Mouse (Mus musculus) ovary, postnatal 10 days (tissue): ENCODE measurements around the gene Inhbe.

Source experiments
- DNase-seq: peaks from one replicate; pipeline ENCODE4 v3.0.0; 2022; ENCODE audit warnings: low spot score

Inhbe gene

DNA sequence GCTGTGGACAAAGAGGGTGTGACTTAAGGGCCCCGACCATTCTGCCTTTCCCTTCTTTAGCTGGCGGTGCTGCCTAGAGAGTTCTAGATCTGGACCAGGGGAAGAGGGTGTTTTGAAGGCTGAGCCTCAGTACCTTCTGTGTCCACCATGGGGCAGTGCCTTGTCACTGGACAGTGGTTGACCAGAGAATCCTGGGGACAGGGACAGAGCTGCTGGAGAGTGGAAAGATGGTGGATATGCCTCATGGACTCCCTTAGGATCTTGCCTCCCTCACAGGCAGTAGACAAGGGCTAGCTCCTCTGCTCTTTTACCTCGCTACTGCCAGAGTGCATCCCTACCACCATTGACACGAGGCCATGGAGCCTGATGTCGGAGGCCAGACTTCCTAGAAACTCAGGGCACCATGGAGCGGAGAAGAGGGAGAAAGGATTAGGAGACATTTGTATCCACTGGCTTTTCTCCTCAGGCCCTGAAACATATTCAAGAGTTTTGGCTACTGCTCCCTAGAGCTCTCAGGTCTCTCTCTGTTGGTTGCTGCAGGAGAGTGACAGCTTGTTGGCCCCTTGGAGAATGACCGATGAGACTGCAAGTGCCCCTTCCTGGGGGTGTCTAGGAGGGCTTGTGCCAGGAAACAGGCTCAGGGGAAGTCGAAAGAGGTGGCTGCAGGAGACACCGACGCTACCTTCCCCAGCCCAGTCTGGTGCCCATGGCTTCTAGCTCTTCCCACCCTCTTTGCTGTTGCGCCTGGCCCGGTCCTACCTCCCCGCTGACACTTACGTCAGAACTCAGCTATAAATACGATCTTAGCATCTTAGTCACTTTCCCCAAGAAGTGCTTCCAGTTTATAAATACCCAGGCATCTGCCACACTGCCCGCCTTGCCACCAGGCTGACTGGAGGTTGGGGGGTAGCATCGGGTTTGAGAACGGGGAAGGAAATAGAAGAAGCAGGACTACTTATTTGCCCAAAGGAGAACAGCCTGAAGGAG lies at the start of gene Inhbe:
TSS of gene Inhbe (minus strand) at position 503 of the 987 bp plus-strand sequence.
- no peak for DNase-seq

DNA sequence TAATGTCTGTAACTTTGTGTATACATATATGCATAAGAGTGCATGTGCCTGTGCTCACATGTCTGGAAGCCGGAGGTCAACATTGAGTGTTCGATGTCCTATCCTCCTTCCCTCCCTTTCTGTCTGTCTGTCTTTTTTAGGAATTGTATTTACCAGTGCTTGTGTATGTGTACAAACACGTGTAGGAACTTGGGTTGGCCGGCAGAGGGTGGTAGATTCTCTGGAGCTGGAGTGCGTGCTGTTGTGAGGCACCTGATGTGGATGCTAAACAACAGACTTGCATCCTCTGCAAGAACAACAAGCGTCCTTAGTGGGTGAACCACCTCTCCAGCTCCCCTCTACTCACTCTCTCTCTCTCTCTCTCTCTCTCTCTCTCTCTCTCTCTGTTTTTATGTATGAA lies 37.6 kb upstream of the Inhbe start:
- no peak for DNase-seq

DNA sequence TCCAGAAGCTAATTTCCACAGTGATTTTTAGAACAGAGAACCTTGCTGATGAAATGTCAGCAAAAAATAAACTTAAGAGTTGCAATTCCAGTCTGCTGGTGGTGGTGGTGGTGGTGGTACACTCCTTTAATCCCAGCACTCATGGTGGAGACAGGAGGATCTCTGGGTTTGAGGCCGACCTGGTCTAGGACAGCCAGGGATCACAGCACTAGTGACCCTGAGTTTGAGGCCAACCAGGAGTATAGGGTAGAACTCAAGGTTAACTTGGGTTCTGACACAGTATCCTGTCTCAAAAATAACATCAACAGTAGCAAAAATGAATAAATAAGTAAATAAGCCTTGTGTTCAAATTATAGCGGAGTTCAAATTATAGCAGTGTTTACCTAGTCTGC lies 27.5 kb upstream of the Inhbe start:
- DNase-seq, result no peak

DNA sequence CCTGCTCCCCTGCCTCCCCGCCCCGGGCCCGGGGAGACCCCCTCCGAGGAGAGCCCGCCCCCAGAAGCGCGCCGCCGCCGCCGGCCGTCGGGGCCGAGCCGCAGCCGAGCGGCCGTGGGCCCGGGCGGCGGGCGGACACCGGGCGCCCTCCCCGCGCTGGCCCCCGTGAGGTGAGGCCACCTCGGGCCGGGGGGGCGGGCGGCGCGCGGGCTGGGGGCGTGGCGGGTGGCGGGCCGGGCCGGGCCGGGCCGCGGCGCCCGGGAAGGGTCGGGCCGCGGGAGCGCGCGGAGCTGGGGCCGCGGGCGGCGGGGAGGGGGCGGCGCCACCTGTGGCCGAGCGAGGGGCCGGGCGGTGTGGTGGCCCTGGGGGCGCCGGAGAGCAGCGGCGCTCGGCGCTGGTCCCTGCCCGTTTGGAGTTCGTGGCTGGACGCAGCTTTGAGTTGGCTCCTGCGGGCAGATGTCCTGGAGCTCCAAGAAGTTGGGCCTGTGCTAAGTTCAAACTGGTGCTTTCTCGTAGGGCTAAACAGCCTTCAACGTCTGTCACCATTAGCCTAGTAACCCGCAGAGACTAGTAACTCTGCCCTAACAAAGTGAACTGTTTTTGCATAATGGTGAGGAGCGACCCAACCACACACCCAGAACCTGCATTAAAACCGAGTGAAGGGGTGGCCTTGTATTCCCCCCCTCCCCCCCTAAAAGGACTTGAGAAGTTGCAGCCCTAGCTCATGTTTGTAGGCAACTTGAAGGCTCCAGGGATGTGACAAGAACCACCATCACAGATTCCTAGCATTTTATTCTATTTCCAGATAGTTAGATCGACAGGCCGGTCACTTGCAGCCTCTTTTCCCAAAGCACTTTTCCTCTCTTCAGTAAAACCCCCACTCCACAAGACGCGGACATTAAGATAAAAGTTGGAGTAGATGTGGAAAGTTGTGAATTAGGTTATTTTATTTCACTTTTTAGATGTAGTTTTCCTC lies 26.8 kb upstream of the Inhbe start:
- peak; percentile 42 for DNase-seq

DNA sequence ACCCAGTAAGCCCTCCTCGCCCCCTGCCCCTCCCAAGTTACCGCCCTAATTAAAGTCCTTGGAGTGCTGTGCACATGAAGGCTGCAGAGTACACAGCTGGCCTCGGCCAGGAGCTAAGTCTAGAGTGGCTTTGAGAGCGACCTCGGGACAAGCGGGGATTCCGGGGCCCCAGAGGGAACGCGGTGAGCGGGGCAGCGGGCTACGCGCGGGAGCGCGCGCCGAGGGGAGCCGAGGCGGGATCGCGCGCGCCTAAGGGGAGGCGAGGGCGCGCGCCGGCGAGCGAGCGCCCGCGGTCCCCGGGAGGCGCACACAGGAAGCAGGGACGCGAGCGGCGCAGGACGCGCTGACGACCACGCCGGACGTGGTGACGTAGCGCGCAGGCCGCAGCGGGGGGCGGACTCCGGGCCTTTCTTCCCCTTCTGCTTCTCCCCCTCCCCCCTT lies 26.1 kb upstream of the Inhbe start, which contains the start of gene R3hdm2:
TSS of gene R3hdm2 (plus strand) at position 77 of the 441 bp plus-strand sequence.
- DNase-seq, result peak; percentile 65

DNA sequence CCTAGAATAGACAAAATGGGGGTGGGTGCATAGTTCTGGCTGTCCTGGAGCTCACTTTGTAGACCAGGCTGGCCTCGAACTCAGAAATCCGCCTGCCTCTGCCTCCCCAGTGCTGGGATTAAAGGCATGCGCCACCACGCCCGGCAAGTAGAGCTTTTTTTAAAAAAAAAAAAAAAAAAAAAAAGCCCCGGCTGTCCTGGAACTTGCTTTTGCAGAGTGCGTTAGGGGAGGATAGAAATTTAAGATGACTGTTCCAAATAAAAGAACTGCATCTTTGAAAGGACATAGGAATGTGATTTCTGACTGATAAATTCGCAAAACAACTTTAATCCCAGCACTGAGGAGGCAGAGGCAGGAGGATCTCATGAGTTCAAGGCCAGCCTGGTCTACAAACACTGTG lies 25.4 kb upstream of the Inhbe start:
- no peak for DNase-seq

DNA sequence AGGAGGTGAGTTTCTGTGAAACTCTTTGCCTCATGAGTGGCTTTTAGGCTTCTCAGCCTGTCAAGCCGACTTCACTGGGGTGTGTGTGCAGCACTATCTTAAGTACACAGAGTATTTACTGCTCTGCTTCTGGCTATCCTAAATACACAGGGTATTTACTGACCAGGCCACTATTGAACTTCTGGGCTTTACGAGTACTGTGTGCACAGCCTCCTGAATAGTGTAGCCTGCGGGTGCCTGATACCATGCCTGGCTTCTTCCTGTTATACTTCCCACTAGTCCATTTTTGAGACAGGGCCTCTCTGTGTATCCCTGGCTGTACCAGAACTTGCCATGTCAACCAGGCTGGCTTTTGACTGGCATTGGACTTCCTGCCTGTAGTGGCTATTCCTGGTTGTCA lies 23.5 kb upstream of the Inhbe start:
- DNase-seq, result no peak

DNA sequence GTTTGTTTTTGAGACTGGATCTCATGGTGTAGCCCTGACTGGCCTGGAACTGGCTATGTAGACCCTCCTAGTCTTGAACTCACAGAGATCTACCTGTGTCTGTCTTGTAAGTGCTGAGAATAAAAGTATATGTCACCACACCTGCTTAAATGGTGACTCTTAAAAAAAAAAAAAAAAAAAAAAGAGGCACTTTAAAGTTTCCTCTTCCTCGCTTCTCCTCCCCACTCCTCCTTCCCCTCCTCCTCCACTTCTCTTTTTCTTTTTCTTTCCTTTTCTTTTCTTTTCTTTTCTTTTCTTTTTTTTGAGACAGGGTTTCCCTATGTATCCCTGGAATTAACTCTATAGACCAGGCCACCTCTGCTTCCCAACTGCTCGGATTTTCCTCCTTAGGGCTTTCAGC lies 16.8 kb upstream of the Inhbe start:
- DNase-seq, result no peak

DNA sequence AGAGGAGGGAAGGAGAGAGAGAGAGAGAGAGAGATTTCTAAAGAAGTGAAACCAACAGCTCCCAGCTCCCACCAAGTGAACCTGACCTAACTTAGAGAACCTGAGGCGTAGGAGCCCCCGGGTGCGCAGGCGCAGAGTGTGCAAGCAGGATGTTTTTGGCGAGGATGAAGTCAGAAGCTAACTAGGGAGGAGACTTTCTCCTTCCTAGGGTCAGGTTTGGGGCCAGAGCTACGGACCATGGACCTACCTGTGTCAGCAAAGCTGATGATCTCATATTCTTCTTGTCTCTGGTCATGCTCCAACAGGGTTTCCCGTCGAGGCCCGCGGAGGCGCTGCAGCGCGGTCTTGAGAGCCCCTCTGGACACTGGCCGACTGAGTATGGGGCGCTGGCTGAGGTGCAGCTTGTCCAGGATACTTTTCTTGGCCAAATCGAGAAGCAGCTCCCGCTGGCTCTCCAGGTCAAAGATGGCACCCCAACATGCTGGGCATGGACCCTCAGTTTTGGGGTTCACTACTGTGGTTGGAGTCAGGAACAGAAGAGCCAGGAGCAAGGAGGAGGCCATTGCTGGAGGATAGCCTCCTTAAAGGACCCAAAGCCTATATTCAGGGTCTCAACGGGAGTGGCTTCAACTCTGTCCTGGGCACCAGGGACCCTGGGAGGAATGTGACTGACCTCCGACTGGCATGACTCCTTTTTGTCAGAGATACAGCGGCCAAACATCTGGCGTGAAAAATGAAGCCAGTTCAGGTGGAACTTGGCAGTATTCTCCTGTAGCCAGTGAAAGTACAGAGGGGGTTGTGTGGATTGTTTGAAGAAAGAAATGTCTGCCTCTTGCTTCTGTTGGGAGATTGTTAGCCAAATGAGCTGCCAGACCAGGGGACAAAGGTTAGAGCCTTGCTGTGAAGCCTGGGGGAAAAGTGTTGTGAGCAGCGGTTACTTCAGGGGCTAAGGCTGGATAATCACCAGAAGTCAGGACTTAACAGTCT lies 15.9 kb upstream of the Inhbe start, which contains the start of gene Inhbc:
TSS of gene Inhbc (minus strand) at position 598 of the 987 bp plus-strand sequence.
- DNase-seq, result no peak

DNA sequence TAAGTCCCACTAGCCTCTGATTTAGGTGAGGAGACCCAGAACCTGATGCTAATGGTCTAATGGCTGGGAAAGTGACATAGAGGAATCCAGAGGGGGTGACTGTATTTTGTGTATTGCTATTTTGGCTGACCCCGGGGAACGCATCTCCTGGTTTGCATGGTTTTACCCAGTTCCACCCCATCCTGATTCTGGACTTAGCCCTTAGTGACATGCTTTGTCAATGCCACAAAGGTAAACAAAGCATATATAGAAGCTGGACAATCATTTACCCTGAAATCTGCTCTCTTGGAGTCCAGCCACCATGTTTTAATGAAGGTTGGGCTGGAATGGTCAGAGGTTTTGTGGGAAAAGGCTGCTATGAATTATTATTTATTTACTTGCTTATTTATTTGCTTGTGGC lies 14.1 kb upstream of the Inhbe start:
- no peak for DNase-seq

DNA sequence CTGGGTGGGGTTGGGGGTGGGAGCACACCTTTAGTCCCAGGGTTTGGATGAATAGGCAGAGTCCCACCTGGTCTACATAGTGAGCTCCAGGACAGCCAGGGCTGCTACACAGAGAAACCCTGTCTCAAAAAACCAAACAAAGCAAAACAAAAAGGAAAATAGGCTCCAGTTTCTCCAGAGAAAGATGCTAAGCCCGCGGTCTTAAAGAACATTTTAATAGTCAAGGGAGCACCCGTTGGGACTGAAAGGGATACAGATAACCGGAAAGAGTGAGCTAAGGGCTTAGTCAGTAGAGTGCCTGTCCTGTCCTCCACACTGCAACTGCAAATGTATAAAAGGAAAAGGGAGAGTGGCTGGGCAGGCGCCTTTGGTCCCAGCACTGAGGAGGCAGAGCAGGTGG lies 12.9 kb upstream of the Inhbe start:
- no peak for DNase-seq

DNA sequence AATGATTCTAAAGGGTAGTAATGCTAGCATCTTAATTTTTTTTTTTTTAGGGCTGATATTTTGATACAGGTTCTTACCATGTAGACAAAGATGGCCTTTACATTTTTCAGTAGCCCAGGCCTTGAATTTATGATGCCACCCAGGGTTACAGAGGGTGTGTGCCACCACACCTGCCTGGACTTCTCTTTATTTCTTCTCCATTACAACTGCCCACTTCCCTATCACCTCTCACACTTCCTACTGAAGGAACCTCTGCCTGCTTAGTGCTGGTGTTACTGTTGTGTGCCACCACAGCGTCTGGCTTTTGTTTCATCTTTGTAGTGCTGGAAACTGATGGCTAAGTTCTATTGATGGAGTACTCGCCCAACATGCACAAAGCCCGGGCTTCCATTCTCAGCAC lies 6.5 kb upstream of the Inhbe start:
- no peak for DNase-seq

DNA sequence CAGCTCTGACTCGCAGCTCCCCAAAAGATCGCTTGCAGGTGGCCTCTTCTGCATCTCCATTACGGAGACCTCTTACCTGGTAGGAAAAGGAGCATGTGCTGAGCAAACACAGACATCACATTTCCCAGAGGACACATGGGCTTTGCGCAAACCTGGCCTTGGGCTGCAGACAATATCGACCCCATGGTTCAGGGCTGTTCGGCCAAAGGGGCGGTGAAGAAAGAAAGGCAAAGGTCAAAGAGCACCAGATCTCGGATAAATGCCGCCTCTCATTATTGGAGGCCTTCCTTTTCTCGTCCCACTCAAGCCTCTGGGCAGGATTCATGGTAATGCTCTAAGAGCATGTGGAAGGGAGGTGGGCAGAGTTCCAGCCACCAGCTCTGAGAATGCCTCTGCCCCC lies 1.1 kb upstream of the Inhbe start:
- no peak for DNase-seq

DNA sequence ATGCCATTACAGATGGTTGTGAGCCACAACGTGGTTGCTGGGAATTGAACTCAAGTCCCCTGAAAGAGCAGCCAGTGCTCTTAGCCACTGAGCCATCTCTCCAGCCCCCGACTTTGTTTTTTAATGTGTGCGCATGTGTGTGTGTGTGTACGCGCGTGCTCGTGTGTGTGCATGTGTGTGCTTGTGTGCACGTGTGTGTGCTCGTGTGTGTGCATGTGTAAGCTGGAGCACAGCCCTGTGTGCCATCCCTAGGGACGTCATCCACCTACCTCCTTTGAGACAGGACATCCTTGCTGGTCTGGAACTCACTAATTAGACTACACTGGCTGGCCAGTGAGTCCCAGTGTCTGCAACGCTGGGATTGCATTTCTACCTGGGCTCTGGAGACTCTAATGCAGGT lies 1.4 kb downstream of the Inhbe start:
- DNase-seq, result no peak

DNA sequence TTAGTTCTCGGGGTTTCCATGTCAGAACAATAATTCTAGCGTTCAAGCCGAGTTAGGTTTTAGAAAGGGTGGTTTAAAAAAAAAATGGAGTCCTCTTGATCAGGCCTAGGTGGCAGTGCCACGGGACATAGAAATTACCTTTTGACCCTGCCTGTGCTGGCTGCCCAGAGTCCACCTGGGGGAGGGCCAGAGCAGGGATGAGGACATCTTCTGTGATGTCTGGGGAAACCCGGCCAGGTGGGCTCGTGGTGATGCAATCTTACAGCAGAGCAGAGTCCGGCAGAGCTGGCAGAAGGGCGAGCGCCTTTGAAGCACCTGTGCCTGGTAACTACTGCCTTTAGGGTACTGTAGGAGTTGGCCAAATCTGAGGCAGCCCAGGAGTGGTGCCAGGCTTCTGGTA lies 2.0 kb downstream of the Inhbe start:
- no peak for DNase-seq

DNA sequence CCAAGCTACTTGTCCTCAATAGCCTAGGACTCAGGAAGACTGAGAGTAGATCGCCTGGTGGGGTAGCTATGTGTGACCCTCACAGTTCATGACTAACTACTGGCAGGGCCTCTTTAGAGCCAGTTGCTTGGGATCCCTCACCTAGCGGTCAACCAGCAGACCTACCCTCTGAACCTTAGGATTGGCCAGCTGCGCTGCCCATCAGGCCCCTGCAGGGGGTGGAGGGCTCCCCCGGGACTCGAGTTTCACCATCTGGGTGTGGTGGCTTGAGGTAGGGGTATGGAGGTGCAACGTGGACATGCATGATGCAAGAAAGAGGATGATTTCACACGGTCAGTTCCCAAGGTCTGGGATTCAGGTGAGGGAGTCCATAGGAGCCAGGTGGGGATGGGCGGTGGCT lies 2.5 kb downstream of the Inhbe start:
- DNase-seq, result no peak

DNA sequence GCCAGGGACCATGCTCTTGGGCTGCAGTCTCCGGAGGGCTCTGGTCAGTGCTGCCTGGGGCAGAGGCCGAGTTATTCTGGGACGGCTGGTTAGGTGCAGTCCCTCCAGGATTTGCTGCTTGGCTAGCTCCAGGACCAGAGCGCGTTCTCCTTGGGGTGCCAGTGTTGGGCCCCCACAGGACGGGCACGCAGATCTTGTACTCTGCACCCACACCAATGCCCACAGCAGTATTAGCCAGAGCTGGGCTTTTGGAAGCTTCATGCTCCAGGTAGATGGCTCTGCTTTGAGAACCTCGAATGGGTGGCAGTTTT lies 3.0 kb downstream of the Inhbe start:
- DNase-seq, result no peak

DNA sequence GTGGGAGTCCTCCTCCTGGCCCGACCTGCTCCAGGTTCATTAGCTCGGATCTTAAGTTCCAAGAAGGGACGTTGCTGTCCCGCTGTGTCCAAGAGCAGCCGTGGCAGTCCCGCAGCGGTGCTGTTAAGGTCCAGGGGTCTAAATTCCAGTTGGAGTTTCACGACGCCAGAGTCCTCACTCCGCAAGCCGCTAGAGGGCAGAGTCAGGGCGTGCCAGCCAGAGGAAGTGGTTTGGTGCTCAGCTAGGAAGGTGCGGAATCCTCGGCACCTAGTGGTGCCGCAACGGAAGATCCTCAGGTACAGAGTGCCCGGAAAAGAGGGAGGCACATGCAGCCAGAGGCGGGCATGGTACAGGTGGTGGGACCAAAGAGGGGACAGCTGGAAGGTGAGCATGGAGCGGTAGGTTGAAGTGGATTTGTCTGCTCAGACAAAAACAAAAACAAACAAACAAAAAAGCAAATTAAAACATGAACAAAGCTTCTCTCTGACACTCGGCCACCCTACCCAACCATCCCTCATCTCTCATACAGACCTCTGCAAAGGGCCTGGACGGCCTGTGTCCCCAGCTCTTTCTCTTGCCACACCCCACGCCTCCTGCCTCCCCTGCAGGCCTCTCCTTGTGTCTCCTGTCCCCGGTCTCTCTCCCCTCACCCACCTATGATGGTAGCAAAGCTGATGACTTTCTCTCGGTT lies 3.5 kb downstream of the Inhbe start:
- no peak for DNase-seq

DNA sequence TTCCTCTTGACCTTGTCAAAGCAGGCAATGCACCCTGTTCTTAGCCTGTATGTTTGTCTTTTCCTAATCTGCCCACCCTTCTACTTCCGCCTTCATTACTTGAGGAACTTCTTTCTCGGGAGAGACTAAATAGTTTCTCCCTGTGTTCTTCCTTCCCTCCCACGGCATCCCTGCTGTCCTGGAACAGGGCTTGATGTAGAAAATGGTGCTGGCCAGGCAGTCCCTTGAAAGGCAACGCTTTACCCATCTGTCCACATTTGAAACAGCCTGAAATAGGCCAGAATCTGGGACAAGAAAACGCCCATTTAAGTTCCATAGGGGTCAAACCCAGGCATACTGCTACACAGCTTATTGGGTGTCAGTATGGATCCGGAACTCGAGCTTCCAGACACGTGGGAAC lies 4.4 kb downstream of the Inhbe start:
- DNase-seq, result no peak

DNA sequence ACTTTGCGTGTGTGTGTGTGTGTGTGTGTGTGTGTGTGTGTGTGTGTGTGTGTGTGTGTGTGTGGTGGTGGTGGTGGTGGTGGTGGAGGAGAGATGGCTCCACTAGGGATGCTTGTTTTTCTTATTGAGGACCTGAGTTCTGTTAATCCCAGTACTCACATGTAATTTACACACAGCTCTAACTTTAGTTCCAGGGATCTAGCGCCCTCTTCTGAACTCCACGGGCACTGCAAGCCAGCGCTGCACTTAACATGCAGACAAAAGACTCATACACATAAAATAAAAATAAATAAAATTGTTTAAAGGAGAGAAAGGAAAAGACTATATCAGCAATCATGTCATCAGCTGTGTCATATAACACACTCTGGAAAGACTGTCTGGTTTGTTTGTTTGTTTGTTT lies 5.3 kb downstream of the Inhbe start:
- no peak for DNase-seq

DNA sequence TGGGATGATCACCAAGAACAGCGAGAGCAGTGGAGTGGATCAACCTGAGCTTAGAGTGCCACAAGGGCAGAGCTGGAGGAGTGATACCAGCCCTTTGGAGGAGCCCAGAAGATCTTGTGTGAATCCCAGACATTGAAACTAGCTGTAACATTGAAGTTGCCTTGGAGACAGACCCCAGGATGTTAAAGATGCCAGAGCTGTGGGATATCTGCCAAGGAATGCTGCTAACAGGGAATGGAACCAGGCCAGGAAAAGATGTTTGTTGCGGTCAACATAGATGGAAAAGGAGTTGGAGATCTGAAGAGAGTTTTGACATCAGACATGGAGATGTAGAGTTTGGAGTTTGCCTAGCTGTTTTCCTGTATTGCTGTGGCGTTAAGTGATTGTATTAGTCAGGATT lies 8.0 kb downstream of the Inhbe start:
- DNase-seq, result no peak
